Mouse (Mus musculus): ENCODE measurements around the gene Rln3.
"Not testable (repeated sequence)": the region's sequence is repeated elsewhere in the genome, so short reads cannot be mapped to it uniquely, and the experiment has no call there.

Rln3 gene

DNA sequence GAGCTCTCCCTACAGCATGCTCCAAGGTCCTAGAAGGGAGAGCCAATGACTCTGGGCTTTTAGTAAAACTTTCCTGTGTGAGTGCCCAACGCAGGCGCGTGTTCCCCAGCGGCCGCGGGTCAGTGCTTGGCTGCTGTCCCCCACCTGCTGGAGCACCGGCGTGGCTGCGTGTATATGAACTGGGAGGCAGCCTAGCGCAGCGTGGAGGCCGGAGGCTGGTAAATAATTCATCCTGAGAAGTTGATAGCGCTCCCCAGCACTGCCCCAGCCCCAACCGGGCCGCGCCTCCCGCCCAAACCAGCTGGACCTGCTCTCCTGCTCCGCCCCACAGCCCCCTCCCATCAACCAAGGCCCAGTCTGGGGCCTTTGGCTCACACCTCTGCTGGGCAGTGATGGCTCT is 23.7 kb downstream of the Rln3 start, which contains the start of gene Palm3:
TSS of gene Palm3 (plus strand) at position 376 of the 400 bp plus-strand sequence.
- DNase-seq (ENCODE audit: low spot score in 2 of 2): no peak

DNA sequence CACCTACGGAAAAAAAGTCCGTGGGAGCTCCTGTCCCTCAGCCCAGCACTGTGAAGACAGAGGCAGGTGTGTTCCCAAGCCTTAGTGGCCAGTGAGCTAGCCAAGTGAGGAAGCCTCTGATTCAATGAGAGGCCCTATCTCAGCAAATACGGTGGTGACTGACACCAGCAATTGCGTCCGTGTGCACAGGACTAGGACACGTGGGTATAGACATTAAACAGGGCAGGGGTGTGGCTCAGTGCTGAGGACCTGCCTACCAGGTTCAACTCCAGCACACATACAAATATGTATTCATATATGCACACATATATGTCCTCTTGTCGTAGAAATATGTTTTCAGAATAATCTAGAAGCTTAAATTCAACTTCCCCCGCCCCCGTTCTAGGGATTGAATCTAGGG is 25.1 kb downstream of the Rln3 start:
- no peak for DNase-seq (ENCODE audit: low spot score in 2 of 2)

DNA sequence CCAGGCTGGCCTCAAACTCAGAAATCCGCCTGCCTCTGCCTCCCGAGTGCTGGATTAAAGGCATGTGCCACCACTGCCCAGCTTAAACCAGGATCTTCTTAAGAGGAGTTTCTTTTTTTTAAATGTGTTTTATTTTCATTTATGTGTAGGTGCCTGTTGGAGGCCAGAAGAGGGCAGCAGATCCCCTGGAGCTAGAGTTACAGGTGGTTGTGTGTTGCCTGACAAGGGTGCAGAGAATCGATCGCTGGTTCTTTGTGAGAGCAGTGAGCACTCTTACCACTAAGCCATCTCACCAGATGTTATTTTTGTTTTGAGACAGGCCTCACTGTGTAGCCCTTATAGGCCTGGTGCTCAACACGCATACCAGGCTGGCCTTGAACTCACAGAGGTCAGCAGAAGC is 29.0 kb downstream of the Rln3 start:
- no peak for DNase-seq (ENCODE audit: low spot score in 2 of 2)

DNA sequence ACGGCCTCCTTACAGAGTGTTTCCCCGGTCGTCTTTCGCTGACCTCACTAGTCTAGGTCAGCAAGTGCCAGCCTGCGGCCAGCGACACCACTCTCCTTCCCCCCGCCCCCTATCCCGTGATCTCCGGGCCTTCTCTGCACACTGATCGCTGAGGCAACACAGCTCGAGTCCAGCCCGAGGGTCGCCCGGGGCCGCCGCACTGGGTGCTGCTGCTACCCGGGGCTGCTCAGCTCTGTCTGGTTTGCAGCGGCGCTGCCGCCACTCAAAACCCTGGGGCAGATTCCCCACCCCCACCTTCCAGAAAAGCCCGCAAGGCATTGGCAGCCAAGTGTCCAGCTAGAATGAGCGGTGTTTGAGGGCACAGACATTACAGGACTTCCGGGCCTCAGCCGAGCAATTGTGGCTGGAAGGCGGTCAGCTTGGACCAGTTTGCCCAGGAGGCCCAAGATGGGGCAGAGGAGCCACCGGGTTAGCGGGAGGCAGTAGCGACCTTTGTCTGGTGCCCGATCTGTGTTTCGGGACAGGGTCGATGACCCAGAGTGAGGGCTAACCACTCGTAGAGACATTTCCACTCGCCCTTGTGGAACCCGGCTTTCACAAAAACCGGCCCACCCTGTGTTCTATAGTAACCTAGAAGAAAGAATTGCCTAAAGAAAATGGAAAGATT is 32.2 kb downstream of the Rln3 start:
- no peak for DNase-seq (ENCODE audit: low spot score in 2 of 2)

DNA sequence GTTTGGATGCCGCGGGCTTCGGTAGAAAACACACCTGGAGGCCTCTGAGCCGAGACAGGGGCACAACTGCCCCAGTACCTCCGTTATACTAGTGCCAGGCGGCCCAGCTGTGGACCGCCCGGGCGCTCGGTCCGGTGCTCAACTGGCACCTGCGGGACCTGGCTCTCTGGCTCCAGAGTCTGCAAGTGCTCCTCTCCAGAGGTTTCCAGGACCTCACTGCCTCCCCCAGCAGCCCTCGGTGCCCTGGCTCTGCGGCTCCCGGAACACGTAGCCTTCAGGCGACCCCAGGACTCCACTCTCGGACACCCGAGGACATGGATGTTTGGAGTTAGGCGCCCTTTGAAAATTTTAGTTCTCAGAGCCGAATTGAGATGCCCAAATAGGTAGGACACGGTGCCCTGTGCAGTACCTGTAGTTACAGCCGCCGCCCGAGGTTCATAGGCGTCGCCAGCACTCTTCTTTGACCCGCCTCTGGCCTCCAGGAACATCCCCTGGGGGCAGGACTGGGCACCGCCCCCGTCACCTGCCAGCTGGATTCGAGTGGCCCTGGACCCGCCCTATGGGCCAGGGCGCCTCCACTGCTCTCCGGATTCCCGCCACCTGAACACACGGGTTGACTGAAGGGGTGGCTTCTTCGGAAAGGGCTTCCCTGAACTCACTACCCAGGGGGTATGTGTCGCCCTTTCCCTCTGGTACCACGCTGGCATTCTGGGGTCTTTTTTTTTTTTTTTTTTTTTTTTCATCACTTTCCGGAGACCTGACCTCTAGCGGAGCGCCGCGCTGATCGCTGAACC is 32.9 kb downstream of the Rln3 start, which contains the start of gene 2210011C24Rik:
TSS of gene 2210011C24Rik (minus strand) at position 467 of the 794 bp plus-strand sequence.
- no peak for DNase-seq (ENCODE audit: low spot score in 2 of 2)

DNA sequence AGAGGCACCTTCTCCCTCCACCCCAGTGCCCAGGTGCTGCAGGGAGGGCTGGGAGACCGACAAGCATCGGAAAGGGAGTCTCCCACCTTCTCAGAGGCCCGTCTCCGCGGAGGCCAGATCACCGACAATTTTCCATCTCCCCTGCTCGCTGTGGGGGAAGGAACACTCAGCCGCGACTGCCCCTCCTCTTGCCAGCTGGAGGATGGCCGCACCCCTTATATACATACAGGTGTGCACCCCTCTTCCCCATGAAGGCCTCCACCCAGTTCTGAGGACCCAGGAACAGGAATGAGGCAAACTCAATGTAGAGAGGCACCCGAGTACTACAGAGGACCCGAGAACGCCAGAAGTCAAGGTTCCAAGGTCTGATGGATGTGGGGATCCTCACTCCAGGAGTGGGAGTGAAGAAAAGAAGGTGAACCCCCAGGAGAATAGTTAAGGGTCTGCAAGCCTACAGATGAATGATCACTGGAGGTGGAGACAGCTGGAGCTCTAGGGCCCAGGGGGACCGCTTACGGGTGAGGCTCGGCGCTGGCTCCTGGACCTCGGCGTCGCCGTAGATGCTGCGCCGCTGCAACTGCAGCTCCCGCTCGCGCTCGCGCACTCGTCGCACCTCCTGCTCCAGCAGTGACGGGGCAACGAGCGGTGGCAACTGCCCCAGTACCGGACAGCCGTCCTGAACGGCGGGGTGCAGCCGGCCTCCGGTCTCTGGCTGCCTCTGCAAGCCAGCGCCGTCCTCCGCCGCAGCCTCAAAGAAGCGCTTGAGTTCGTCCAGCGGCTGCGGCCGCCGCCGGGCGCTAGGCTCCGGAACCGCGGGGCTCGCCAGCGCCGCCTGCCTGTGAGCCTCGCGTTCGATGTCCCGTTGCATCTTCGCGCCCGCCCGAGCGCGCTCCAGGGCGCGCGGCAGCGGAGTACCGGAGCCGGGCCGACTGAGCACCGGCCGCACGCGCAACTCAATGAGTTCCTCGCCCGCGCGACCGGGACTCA is 33.9 kb downstream of the Rln3 start:
- peak in 1 of 2 experiments; percentile 46 for DNase-seq (ENCODE audit: low spot score in 2 of 2)

DNA sequence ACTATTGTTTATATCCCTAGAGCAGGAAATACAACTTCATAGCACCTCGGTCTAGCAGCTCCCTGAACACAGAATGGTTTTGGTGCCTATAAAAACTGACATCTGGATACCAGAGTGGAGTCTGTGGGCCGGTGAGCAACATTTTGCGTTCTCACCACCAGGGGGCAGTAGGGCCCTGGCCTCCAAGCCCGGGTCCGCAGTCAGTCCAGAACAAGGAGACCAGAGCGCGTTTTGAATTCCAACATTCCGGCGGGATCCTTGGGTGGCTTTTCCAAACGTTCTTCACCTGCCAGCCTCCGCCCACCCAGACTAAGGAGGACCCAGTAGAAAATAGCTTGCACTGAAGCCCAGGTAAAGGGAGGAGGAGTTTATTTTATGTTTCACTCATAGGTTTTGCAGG is 34.9 kb downstream of the Rln3 start:
- DNase-seq (ENCODE audit: low spot score in 2 of 2): peak; percentile 72 to 76

DNA sequence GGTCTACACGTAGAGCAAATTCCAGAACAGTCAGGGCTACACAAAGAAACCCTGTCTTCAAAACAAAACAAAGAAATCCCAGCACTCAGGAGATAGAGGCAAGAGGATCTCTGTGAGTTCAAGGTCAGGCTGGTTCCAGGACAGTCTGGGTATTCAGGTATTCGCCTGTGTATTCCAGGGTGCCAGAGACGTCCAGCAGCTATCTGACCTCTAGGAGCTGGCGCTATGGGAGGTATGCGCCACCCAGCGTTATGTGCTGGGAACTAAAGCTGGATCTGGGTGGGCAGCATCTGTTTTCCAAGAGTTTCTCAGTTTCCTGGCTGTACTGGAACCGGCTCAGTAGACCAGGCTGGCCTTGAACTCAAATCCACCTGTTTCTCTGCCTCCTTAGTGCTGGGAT is 36.4 kb downstream of the Rln3 start:
- no peak for DNase-seq (ENCODE audit: low spot score in 2 of 2)

DNA sequence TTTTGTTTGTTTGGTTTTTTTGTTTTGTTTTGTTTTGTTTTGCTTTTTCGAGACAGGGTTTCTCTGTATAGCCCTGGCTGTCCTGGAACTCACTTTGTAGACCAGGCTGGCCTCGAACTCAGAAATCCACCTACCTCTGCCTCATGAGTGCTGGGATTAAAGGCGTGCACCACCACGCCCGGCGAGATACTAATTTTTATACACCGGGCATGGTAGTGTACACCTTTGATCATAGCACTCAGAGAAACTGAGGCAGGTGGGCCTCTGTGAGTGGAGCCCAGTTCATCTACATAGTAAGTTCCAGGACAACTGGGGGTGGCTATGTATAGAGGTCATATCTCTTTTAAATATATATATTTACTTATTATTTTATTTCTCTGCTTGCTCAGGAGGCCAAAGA is 39.3 kb downstream of the Rln3 start:
- not testable (repeated sequence) for DNase-seq (ENCODE audit: low spot score in 2 of 2)

DNA sequence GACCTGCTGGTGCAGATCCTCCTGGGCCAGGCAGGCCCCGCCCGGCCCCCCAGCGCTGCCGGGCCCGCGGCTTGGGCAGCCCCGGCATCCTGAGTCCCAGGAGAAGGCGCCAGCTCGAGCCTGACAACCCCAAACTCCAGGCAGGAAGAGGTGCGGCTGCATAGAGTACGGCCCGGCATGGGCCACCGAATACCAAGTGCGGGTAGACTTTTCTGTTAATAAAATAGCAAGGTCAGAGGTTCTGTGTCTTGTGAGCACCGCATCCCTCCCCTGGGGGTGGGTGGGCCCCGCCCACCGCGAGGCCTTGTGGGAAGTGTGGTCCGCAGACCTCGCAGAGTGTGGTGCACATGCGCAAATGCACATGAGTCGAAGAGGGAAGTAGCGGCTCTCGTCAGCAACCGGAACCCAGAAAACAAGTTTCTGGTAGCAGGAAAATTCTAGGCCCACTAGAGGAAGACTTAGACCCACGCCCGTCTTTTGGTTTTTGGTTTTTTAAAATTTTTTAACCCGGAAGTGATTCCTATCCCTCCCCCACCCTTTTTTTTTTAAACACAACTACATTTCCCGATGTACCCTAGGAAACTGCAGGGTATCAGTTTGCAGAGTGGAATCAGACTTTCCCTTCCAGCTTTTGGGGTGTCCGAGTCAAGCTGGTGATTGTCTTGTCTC is 40.1 kb downstream of the Rln3 start:
- DNase-seq (ENCODE audit: low spot score in 2 of 2): peak; percentile 87 to 91

DNA sequence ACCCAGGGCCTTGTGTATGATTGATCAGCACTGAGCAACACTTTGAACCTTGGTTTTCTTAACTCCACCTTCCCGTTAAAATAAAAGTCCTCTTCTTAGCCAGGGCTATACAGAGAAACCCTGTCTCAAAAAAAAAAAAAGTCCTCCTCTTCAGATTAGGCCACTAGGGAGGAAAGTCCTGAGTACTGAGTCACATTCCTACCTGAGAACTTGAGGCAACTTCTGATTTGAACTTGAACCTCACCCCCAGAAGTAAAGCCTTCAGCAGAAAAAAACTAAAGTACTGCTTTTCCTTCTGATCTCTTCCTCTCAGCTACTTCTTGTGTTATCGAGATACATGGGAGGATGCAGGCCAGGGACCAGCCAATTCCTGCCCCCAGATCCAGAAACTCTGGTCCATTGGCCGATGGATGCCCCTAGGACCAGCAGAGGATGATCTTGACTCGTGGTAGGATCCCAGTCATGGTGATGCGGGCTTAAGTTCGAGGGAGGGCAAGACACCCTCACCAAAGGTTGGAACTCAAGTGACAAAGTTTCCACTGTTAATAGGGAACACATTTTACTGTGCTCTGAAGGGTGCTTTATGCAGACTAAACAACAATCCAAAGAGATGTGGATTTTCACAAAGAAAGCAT is 41.1 kb downstream of the Rln3 start:
- DNase-seq (ENCODE audit: low spot score in 2 of 2): no peak

DNA sequence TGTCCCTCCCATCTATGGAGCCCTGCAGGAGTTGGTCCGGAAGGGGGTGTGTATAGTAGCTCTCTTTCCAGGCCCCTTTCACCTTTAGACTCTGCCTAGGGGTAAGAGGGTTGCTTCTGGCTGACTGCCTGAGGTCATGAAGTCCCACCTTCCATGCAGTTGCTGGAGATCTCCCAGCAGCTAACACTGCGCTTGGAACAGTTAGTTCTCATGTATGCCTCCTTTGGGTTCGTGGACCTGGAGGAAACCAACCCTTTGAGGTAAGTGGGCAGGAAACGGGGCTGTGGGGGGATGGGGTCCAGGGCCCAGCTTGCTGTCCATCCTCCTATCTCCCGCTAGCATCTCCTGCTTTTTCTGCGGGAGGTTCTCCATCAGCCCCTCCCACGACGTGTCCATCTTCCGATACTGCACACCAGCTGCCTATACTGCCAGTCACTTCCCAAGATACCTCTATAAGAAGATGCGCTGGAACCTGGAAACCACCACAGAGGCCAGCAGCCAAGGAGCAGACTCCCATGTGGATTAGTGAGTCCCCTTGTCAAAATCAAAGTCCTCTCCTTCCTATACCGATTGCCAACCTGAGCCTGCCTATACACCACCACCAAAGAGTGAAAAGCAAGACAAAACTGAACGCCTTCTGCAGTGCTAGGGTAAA is 41.7 kb downstream of the Rln3 start:
- no peak for DNase-seq (ENCODE audit: low spot score in 2 of 2)

DNA sequence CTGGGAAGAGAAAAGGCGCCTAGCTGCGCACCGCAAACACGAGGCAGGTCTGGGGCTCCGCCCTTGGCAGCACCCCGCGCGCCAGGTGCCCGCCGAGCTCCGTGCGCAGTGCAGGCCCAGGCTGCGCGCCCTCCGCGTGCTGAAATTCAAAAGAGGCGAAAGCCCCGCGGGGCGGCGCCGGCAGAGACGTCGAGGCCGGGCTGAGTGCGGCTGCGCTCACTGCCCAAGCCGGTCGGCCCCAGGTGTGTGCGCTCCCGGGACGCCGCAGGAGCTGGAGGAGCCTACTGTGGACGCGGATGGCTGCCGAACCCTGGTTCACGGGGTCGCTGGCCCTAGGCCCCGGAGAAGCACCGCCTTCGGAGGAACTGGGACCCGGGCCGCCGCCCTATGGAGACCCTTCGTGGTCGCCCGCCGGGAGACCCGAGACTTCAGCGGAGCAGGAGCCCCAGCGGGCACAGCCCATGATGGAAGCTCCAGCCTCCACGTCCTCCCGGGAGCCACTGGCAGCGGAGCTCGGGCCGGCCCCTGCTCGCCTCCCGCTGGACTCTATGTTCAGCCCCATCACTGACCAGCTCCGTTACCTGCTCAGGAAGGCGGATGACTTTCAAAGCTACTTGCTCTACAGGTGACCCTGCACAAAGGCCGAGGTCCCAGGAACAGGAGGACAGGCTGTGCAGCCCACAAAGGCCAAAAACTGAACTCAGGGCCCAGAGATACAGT is 43.4 kb downstream of the Rln3 start, which contains the start of gene 1700067K01Rik:
TSS of gene 1700067K01Rik (plus strand) at position 222 of the 720 bp plus-strand sequence.
- no peak for DNase-seq (ENCODE audit: low spot score in 2 of 2)

DNA sequence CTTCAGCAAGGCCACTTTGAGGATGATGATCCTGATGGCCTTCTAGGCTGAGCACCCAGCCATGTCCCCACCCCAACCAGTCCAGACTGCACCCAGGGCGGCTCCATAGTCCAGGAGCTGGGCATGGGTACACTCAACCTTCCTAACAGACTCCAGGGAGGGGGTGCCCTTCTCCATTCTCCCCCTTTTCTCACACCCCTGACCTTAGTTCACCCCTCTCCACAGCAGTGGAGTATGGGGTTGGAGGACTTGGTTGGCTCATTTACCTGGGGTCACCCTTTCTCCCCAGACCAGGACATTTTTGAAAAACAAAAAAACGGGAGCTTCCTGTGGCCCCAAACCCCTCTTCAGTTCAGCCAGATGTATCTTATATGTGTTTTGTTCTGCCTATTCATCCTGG is 45.0 kb downstream of the Rln3 start:
- no peak for DNase-seq (ENCODE audit: low spot score in 2 of 2)

DNA sequence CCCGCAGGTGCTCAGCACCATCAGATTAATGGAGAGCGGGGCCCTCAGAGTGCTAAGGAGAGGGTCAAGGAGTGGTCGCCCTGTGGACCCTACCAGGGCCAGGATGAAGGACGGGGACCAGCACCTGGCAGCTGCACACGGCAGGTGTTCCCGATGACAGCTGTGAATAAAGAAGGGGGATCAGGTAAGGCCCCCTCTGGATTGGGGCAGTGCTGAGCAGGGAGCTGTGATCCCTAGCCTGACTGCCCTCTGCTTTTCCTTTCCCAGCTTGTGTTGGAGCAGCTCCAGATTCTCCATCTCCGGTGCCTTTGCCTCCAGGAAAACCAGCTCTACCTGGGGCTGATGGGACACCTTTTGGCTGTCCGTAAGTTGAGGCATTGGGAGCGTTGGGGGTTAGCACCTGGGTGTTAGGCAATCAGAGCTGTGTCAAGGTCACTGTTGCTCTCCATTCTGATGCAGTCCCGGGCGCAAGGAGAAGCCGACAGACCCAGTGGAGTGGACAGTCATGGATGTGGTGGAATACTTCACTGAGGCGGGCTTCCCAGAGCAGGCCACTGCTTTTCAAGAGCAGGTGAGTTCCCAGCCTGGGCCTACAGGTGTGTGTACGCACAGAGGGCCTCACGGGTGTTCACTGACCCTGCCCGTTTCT is 45.6 kb downstream of the Rln3 start:
- no peak for DNase-seq (ENCODE audit: low spot score in 2 of 2)

DNA sequence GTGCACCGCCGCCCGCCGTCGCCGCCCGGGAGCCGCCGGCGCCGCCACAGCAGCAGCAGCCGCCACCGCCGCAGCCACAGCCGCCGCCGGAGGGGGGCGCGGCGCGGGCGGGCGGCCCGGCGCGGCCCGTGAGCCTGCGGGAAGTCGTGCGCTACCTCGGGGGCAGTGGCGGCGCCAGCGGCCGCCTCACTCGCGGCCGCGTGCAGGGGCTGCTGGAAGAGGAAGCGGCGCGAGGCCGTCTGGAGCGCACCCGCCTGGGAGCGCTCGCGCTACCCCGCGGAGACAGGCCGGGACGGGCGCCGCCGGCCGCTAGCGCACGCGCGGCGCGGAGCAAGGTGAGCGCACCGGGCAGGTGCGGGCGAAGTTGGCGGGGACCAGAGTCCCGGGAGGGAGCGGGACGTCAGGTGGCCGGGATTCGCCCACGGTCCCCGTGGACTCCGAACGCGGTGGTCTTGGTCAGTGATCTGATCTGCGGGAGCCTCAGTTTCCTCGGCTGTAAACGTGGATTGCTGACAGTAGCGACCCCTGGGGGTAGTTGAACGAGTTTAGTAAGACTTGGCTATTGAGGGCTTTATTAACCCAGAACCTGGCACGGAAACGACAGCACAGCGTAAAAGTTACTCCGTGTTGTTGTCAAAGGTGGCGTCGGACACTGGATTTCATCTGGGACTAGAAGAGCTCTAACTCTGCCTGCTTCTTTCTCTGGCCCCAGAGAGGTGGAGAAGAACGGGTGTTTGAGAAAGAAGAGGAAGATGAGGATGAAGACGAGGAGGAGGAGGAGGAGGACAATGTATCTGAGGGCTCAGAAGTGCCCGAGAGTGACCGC is 46.4 kb downstream of the Rln3 start:
- no peak for DNase-seq (ENCODE audit: low spot score in 2 of 2)

DNA sequence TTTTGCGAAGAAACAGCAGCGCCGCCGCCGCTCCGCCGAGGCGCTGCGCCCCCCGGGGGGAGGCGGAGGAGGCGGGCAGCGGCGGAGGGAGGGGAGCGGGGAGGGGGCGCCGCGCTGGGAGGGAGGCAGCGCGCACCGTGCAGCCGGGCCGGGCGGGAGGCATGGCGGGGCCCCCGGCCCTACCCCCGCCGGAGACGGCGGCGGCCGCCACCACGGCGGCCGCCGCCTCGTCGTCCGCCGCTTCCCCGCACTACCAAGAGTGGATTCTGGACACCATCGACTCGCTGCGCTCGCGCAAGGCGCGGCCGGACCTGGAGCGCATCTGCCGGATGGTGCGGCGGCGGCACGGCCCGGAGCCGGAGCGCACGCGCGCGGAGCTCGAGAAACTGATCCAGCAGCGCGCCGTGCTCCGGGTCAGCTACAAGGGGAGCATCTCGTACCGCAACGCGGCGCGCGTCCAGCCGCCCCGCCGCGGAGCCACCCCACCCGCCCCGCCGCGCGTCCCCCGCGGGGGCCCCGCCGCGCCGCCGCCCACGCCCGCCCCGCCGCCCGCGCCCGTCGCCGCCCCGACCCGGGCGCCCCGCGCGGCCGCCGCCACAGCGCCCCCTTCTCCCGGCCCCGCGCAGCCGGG is 47.2 kb downstream of the Rln3 start, which contains the start of gene Samd1:
TSS of gene Samd1 (plus strand) at position 162 of the 631 bp plus-strand sequence.
- DNase-seq (ENCODE audit: low spot score in 2 of 2): no peak
